Mouse (Mus musculus) left cerebral cortex, postnatal 4 days (tissue): ENCODE measurements around the gene Snx14. TPM values are rescaled to one million over a fixed set of nuclear protein-coding genes. Genes with fewer than 3 reads are reported as not detected.

Source experiments
- DNase-seq: peaks from one replicate; pipeline ENCODE4 v3.0.0-alpha.2; 2022
- intact Hi-C: fragments of 180-260 bp; cut with DNase I; formaldehyde crosslinking; loops from one replicate; pipeline ENCODE4 v1.15.1; 2025
- total RNA-seq, 2 experiments: library from RNA; stranded (reverse); gene quantifications; 2 replicates each; pipeline ENCODE4 v1.2.3; 2021

Gene Snx14
- total RNA-seq, 2 experiments from 2014 or later = 44.2 to 44.3 TPM

DNA sequence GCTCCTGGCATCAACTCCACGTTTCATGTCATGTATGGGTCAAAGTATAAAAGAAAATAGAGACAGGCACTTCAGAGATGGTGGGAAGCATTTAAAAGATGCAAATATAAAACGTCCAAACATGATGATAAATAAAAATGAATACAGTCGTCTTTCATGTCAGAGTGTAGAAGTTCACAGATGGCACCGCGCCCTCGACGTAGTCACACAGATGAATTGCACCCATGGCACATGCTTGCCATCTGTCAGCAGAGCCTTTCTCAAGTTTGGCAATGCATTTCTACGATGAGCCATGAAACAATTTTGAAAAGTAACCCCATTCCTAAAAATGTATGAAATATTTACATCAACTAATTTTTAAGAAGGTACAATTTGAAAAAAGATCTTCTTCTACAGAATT lies 43.9 kb downstream of the Snx14 start:
- DNase-seq = peak; percentile 29
- intact Hi-C loops = no loop called here

DNA sequence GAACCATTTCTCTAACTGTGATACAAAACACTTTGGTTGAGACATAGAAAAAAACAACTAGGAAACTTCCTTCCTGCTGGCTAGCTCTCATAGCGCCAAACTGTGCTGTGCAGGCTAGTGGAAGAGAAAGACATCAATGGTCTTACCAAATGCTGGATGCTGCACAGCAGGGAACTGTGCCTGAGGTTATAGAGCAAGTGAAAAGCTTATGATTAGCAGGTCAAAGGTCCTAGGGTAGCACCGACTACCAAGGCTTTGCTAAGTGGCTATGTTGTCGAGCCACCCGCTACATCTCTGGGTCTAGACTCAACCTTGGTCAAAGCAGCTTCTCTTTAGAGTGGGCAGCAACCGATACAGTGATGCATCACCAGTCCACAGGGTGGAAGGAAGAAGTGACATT lies 49.9 kb downstream of the Snx14 start:
- intact Hi-C loops = no loop called here
- DNase-seq = no peak

DNA sequence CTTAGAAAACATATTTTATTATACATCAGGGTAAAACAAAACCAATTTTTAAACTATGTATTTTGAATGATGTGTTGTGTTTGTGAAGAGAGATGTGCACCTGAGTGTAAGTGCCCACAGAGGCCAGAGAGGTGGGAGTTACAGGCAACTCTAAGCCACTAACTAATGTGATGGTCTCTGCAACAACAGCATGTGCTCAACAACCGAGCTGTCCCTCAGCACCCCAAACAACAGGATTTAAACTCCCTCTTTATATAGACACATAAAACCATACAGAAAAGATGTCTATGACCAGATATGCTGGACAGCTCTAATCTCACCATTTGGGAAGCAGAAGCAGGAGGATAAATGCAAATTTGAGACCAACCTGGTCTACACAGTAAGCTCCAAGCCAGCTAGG lies 58.2 kb downstream of the Snx14 start:
- intact Hi-C loops = no loop called here
- DNase-seq = no peak

DNA sequence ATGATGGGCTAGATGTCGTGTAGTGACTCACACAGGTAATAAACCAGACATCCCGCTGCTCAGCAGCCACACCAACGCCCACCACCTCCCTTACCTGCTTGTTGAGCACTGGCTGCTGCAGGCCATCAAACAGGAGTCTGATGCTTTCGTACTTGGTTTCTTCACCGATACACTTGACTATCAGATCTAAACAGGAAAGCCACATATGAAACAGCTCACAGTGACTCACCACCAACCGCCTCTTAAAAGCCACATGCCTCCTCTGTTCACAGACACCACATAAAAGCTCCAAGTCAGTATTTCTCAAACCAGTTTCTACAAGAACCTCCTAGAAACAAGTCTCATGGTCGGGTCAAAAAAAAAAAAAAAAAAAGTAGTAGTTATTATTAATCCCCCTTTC lies 58.7 kb downstream of the Snx14 start:
- intact Hi-C loops = no loop called here
- no peak for DNase-seq

DNA sequence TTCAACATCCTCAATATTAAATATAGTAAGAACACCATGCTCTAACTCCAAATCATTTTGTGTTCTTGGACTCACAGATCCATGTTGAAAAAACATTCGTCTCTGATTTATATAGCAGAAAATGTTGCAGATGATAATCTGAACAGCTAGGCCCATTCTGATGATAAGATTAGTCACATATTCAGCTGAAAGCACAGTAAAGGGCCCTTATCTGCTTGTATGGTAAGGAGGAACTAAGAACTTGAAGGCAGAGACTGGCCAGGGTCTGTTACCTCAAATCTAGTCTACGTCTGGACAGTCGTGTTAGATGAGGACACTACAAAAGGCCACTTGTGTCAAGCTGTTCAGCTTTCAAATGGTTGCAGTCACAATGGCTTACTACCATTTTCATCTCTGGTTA lies 59.7 kb downstream of the Snx14 start:
- no peak for DNase-seq
- intact Hi-C loops = no loop called here

DNA sequence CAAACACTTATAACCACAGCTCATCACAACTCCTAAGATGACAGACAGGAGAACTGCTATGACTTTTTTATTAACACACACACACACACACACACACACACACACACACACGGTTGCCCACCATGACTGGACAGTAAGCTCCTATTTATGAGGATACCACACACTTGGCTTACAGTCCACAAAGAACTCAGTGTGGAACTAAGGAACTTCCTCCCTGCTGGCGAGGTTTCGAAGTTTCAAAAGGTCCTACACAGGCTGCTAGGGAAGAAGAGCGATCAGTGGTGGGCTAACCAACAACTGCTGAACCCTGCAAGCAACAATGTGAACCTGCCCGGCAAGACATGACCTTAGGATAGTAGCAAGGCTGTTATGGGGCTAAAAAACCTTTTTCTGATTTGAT lies 61.3 kb downstream of the Snx14 start:
- intact Hi-C loops = no loop called here

DNA sequence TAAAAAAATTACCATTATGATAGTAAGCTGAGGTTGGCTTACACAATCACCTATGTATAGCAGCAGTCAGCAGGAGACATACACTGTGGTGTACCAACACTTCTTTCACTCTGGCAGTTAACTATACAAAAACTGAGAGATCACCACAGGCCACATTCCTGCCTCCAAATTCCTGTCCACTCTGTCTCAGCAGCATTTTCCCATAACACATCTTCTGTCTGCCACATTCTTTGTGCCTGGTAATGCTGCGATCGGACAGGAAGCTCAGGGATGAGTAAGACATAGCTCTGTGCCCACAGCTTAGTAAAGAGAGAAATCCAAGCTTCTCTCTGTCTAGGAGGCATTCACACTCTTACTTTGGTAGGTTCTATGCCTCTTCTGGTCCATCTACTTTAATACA lies 65.8 kb downstream of the Snx14 start:
- DNase-seq = no peak
- intact Hi-C loops = no loop called here

More for the DNA sequence above, 61.3 kb downstream of the Snx14 start:
- no peak for DNase-seq

DNA sequence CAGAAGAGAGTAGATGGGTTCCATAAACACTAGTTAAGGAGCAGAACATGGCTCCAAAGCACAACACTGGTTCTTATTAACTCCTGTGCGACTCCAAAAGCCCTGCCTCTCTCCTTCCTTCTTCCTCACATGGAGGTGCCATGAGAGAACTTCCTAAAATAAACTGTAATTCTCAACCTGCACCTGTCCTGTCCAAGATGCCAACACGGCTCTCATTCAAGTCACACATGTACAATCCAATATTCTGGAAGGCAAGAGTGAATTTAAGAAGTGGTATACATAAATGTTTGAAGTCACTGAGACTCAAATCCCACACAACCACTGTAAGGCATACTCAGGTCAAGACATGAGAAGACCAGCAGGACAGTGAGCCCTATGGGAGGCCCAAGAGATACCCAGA lies 67.6 kb downstream of the Snx14 start:
- intact Hi-C loops = no loop called here
- no peak for DNase-seq

DNA sequence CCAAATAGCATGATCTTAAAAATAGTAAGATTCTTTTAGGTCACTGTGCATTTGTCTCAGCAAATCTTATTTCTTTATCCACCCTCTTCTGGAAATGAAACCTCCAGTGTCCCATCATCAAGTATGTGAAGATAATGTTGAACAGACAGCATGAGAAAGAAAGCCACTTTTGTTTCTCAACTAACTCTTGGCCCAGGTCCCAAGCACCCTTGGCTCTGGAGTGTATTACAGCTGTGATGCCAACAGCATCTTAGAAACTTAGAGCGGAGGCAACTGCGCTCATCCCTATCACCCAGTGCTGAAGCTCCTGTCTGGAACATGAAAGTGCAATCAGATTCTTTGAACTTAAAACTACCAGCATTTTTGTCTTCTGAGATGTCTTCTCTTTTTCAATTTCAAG lies 69.1 kb downstream of the Snx14 start:
- DNase-seq = peak; percentile 35
- intact Hi-C loops = no loop called here

DNA sequence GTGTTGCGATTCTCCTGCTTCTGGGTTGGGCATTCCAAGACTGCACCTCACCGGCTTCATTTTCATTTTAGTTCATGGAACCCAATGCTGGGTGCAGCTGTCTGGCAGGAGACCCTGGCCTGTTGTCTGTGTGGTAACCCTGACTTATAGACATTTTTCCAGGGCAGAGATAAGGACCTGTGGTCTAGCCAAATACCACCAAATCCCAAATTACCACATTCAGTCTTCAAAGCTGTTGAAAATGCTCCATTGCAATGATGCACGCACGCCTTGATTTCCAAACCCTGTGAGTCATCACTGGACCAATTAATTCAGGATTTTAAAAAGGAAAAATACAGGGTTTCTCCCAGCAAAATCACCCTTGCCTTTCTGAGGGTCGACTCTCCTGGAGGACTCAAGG lies 70.3 kb downstream of the Snx14 start:
- DNase-seq = no peak
- intact Hi-C loops = no loop called here

DNA sequence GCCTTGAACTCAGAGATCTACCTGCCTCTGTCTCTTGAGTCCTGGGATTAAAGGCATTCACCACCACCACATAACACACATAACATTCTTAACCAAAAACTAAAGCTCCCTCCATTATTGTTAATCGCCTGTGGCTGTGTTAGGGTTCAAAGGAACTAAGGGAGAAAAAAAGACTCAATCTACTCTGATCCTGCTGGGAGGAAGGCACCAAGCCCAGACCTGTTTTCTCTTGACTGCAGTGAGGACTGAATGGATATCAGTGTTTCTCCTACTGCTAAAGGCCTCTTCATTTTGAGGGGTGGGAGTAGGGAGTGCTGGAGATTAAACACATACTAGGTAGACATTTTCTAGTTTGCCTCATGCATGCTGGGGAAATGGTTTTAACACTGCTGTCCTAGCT lies 71.0 kb downstream of the Snx14 start:
- intact Hi-C loops = no loop called here
- DNase-seq = no peak

DNA sequence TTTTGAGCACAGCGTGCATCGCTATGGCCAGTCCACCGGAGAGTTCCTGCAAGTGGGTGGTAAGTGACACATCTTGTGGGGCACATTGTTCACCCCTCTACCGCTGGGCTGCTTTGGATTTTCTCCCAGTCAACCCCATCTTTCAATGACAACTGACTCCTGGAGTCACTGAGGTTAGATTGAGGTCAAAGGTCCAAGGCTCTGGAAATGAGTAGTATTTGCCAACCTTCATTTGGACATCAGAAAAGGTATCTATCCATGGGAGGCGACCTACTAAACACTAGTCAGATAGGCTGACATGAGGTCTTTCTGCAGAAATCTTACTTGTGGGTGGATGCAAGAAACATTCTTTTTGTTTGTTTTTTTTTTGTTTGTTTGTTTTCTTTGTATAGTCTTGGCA lies 71.4 kb downstream of the Snx14 start:
- intact Hi-C loops = no loop called here
- DNase-seq = no peak

DNA sequence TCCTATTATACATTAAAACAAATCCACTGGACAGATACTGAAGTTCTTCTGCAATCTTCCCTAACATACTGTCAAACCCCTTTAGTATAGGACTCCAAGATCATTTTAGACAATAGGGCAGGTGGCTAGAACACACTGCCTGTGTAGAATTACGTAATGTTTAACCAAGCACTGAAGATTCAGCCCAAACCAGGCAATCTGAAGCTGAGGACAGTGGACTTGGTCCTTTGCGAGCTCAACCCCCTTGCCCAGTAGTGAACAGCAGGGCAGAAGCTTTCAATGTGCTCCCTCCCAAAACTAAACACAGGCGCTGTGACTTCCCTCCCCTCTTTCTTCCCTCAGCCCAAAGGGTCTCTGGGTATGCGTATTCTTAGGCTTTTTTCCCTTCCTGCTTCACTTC lies 71.9 kb downstream of the Snx14 start:
- intact Hi-C loops = no loop called here
- DNase-seq = no peak

DNA sequence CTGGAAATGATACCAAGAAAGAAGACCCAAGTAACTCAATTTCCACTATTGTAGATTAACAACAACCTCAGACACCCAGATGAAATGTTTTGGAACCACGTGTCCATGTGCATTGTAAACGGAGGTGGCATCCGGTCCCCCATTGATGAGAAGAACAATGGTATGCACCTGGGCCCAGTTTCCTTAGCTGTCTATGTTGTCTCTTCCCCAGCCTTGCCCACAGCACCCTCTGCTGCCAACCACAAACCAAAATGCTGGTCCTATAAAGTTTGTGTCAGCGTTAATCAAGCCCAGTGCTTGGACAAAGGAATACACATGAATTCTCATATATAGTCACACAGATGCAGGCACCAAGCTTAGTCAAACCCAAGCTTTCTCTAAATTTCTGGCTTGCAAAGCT lies 72.5 kb downstream of the Snx14 start:
- intact Hi-C loops = no loop called here
- no peak for DNase-seq

DNA sequence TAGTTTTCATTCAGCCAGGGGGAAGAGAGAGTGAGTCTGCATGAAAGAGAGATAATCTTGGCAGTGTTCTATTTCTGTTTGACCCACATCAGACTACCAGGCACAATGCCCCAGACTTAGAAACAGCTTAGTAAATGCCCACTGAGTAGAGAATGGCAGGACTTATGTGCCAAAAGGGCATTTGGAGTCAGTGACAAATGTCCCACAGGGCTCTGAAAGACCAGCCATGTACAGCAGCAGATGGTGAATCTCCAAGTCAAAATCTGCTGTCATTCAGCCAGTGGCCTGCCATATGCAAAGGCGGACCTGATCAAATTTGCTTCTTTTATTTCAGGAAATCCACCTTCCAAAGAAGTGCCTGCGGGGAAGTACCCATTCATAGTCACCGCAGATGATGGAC lies 75.7 kb downstream of the Snx14 start:
- peak; percentile 71 for DNase-seq
- intact Hi-C loops = loop anchor here (5.0 kb wide), 1 partner anchor 121 kb away; no protein-coding TSS in a partner anchor

DNA sequence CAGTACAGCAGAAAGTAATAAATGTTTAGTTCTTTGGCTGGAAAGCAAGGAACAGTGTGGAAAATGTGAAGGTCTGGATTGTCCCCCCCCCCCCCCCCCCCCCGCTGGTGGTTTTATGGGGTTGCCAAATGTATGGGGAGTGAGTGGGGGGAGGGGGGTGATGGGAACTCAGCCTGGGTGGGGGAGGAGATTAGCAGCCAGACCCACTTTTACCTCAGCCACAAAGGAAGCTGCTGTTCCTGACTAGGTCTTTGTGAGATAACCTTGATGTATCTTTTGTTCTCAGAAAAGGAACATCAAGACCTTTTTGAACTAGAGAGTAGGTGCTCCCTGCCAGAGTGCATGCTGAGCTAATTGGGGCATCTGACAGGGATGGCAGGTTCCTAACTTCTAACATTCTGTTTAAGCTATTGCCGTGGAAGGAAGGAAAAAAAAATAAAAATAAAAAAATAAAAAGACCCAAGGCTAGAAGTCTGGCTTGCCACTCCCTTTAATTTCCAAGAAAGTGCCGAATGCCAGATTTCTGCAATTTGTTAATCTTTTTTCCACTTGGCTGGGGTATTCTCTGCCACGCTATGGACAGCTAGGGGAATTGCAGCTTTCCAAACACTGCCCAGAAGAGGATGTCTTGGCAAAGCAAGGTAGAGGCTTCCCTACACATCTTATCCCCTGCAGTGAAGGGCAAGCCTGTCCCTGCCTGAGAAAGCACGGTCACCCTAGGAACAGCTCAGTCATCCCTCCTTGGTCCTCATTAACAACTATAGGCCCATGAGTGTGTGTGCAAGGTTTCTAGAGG lies 76.5 kb downstream of the Snx14 start:
- peak; percentile 42 for DNase-seq
- intact Hi-C loops = loop anchor here (5.0 kb wide), 1 partner anchor 120 kb away; no protein-coding TSS in a partner anchor

DNA sequence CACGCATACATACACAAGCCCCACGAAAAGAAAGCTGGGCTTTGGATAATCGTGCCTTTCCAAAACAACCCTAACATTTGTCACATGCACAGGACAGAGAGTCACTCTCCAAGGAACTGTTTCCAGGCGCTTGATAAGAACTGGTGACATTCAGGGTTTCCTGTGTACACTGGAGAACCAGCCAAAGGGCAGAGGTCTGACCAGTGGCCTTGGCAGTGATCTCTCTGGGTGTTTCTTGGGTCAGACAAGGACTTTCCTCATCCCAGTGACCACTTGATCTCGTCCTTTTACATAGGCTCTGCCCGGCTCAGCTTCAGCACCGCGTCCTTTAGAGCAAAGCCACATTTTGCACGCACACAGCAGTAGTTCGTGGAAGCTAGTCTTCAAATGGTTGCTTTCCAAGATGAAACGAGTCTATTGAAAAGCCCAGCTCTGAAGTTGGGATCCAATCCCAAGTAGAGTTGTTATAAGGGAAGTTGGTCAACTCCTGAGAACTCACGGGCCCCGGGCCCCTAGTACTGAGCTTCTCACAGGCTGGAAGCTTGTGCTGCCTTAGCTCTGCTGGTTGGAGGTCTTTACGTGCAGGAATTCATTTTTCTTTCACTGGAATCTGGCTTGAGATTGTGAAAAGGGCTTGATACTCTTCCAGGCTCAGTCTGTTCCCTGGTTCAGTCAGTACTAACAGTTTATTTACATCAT lies 77.4 kb downstream of the Snx14 start:
- intact Hi-C loops = loop anchor here (5.0 kb wide), 1 partner anchor 119 kb away; no protein-coding TSS in a partner anchor
- no peak for DNase-seq

DNA sequence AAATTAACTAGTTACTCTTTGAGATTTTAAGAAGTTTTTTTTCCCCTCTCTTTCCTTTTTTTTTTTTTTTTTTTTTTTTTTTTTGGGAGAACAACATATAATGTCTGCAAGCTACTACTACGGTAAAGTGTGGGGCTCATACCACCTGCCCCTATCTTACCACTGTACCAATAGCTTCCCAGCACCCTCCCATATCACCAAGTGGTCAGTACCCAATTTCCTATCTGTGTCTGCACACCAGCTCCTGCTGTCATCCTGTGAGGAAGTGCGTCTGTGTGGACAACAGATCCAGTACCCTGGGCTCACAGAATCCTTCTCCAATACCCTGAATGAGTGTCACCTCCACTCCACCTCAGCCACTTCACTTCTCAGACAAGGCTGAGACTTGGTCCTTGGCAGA lies 79.6 kb downstream of the Snx14 start:
- intact Hi-C loops = no loop called here
- DNase-seq = no peak

DNA sequence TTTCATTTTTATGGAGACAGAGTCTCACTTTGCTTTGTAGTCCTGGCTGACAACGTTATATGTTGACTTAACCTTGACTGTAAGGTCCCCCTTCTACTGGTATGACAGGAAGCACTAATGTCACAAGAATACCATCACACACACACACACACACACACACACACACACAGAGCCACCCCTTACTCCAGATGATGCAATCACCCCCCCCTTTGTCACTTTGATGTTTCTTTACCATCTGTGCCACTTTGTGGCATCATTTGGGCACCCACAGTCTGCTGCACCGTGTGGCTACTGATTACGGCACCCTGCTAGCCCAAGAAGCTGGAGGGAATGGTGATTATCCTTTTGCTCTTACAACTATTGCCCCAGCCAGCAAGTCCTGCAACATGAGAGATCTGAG lies 81.6 kb downstream of the Snx14 start:
- intact Hi-C loops = no loop called here
- DNase-seq = no peak

DNA sequence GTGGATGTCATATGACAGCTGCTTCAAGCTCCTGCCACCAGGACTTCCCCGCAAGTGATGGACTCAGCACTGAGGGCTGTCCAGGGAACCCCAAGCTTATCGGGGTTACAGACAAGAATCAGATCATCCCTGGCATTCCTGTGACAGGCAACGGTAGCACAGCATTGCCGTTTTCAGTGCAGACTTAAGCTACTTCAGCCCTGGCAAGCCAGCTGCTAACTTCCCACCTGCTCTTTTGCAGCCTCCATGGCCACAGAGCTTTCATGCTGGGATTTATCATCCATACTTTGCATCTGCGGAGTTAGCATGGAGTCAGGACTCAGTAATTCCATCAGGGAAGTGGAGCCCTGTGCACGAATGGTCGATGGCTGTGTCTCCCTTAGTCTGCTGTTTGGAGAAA lies 85.3 kb downstream of the Snx14 start:
- intact Hi-C loops = no loop called here
- DNase-seq = no peak

DNA sequence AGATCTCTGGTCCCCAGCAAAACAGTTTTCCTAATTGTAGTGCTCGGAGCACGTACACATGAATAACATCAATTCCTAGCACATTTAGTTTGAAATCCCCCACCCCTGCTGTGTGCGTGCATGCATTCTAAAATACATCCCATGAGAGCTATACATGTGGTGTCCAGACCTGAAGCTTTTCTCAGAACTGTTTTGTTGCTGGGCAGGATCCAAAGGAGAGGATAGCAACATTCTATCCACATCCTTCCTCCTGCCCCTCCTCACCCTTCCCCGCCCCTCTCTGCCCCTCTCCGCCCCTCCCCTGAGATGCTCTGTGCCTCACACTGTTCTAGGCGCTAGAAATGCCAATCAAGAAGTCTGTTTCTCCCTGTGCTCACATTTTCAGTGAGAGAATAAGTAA lies 86.0 kb downstream of the Snx14 start:
- intact Hi-C loops = no loop called here

DNA sequence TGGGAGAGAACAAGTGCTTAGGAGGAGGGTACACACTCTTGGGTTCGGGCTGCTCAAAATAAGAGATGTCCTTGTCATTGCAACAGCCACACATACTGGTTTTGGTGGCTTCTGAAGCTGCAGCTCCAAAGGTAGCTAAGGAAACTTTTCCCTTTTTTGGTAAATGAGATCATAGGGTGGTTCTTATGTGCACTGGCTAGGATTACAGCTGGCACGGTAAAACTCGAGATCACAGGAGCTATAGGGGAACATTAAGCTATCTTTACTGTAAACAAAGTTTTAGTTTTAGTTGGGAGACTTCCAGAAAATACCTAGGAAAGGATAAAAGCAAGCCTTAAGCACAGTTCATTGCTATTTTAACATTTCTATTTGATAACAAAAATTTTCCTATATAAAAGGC lies 87.6 kb downstream of the Snx14 start:
- intact Hi-C loops = no loop called here
- DNase-seq = no peak

More for the DNA sequence above, 86.0 kb downstream of the Snx14 start:
- no peak for DNase-seq
